Mouse (Mus musculus): ENCODE results near the gene Tmem201. TPM values are rescaled to one million over a fixed set of nuclear protein-coding genes. Genes with fewer than 3 reads are reported as not detected.

Tmem201 gene
- total and polyA plus RNA-seq, 3 experiments = 85.9 to 107 (median 93.3) TPM

GRCm38 (mm10) chr4:149742011-149742530 is 4.2 kb upstream of the Tmem201 start:
- no peak for DNase-seq
- Histone ChIP-seq H3K79me2 (replicated peaks; ENCODE audit: control insufficient read depth, insufficient read depth, low read length) (no peaks in the 10 kb centered on the region), H3K4me3 (no peak overlapping the region), H3K4me1 (ENCODE audit: control insufficient read depth, insufficient read depth, low read length) (0 out of 2 replicates have a peak, but pooled peaks cover 2% of the 10 kb centered on the region), H3K27ac (no peak overlapping the region), H3K36me3 (ENCODE audit: control insufficient read depth, insufficient read depth, low read length) (no peaks in the 10 kb centered on the region), H3K9ac (ENCODE audit: low read depth, low read length) (no peak overlapping the region), H3K27me3 (ENCODE audit: control insufficient read depth, insufficient read depth, low read length) (no peaks in the 10 kb centered on the region)
- WGBS = 96% methylated on average over 14 of the region's 14 CpGs
- TF ChIP-seq EP300 (IDR thresholded peaks at IDR 0.05; ENCODE audit: insufficient read depth, low read depth, low read length) (no peak), POLR2A (IDR thresholded peaks at IDR 0.05; ENCODE audit: insufficient read depth, low read depth, low read length) (no peak), CTCF (IDR thresholded peaks at IDR 0.05) (no peak)
- intact Hi-C loops (cut with DNase I) = no loop called here

DNA sequence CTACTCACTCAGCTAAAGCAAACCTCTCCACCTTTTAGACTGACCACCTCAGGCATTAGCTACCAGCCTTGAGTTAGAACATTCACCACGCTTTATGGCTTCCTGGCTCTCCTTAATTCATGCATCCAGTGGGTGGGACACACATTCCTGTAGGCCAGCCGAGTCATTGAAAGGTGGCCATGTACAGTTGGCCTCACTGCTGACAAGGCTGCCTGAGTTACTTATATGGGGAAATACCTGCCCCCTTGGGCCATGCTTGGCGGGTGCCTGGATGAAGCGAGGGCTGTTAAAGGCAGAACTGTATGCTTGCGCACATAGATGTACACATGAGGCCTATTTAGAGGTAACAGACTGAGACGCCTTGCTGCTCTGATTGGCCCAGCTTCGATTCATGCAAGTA is 2.5 kb upstream of the Tmem201 start:
- H3K27me3 ChIP-seq (ENCODE audit: control insufficient read depth, insufficient read depth, low read length) = no peaks in the 10 kb centered on the region
- no peak overlapping the region for H3K9ac ChIP-seq (ENCODE audit: low read depth, low read length)
- no peak overlapping the region for H3K4me3 ChIP-seq
- intact Hi-C loops (cut with DNase I) = no loop called here
- peaks cover 13% of the 10 kb centered on the region for H3K4me1 ChIP-seq (ENCODE audit: control insufficient read depth, insufficient read depth, low read length)
- WGBS = 92% methylated on average over 7 of the region's 7 CpGs
- no peak for TF ChIP-seq POLR2A (IDR thresholded peaks at IDR 0.05; ENCODE audit: insufficient read depth, low read depth, low read length)
- no peak for TF ChIP-seq EP300 (IDR thresholded peaks at IDR 0.05; ENCODE audit: insufficient read depth, low read depth, low read length)
- no peak for TF ChIP-seq CTCF (IDR thresholded peaks at IDR 0.05)
- DNase-seq = no peak
- no peak overlapping the region for H3K27ac ChIP-seq
- no peaks in the 10 kb centered on the region for H3K79me2 ChIP-seq (replicated peaks; ENCODE audit: control insufficient read depth, insufficient read depth, low read length)
- H3K36me3 ChIP-seq (ENCODE audit: control insufficient read depth, insufficient read depth, low read length) = no peaks in the 10 kb centered on the region

DNA sequence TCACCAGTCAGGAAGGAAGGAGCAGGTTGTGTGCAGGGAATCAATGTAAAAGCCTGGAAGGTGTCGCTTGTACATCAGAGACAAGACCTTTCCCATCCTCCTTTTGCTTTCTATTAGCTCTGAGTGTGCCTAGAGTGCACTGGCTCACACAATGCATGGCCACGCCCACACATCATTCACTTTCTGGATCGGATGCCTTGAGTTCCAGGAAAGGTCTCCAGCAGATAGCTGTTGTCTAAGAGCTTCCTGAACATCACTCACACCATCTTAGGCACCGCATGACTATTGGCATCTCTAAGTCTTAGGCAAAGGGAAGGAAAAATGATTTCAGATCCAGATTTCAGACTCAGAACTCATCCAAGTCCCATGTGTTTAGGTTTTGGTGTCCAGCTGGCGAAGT is 1.6 kb upstream of the Tmem201 start:
- peaks cover 21% of the 10 kb centered on the region for H3K4me1 ChIP-seq (ENCODE audit: control insufficient read depth, insufficient read depth, low read length)
- no peak for DNase-seq
- TF ChIP-seq EP300 (IDR thresholded peaks at IDR 0.05; ENCODE audit: insufficient read depth, low read depth, low read length) (no peak), POLR2A (IDR thresholded peaks at IDR 0.05; ENCODE audit: insufficient read depth, low read depth, low read length) (no peak), CTCF (IDR thresholded peaks at IDR 0.05) (no peak)
- H3K27ac ChIP-seq = no peak overlapping the region
- no peak overlapping the region for H3K9ac ChIP-seq (ENCODE audit: low read depth, low read length)
- H3K27me3 ChIP-seq (ENCODE audit: control insufficient read depth, insufficient read depth, low read length) = no peaks in the 10 kb centered on the region
- H3K79me2 ChIP-seq (replicated peaks; ENCODE audit: control insufficient read depth, insufficient read depth, low read length) = no peaks in the 10 kb centered on the region
- WGBS = 62% methylated on average over 5 of the region's 5 CpGs
- intact Hi-C loops (cut with DNase I) = no loop called here
- H3K36me3 ChIP-seq (ENCODE audit: control insufficient read depth, insufficient read depth, low read length) = no peaks in the 10 kb centered on the region
- H3K4me3 ChIP-seq = no peak overlapping the region

DNA sequence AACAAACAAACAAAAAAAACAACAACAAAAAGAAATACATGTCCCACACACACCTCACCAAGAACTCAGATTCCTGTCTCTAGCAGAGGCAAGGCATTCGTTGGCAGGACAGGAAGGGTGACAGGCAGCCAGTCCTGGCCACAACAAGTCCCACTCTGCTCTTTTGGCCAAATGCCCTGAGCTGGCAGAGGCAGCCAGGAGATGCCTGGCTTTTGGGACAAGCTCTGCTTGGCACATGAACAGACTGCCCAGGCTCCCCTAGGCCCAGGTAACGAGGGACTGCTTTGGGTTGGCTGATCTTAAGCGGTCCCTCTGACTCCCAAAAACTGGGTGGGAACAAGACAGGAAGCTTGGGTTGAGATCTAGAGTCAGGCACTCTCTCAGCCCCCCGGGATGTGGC is 1.3 kb downstream of the Tmem201 start:
- Histone ChIP-seq H3K36me3 (ENCODE audit: control insufficient read depth, insufficient read depth, low read length) (no peaks in the 10 kb centered on the region), H3K27ac (peak overlapping the region; percentile 91), H3K4me1 (ENCODE audit: control insufficient read depth, insufficient read depth, low read length) (peaks cover 43% of the 10 kb centered on the region), H3K27me3 (ENCODE audit: control insufficient read depth, insufficient read depth, low read length) (no peaks in the 10 kb centered on the region), H3K4me3 (peak overlapping the region; percentile 83; the same call in 1 of the 2 replicates), H3K79me2 (replicated peaks; ENCODE audit: control insufficient read depth, insufficient read depth, low read length) (no peaks in the 10 kb centered on the region; the same call in 1 of the 2 replicates), H3K9ac (ENCODE audit: low read depth, low read length) (peak overlapping the region; percentile 82)
- TF ChIP-seq EP300 (IDR thresholded peaks at IDR 0.05; ENCODE audit: insufficient read depth, low read depth, low read length) = 0 out of 2 replicates have a peak, but pooled peaks have one; percentile 37
- no peak for TF ChIP-seq CTCF (IDR thresholded peaks at IDR 0.05)
- TF ChIP-seq POLR2A (IDR thresholded peaks at IDR 0.05; ENCODE audit: insufficient read depth, low read depth, low read length) = no peak; the same call in 1 of the 2 replicates
- 12% methylated on average over 4 of the region's 4 CpGs for WGBS
- intact Hi-C loops (cut with DNase I) = no loop called here
- peak; percentile 78 to 85 for DNase-seq

DNA sequence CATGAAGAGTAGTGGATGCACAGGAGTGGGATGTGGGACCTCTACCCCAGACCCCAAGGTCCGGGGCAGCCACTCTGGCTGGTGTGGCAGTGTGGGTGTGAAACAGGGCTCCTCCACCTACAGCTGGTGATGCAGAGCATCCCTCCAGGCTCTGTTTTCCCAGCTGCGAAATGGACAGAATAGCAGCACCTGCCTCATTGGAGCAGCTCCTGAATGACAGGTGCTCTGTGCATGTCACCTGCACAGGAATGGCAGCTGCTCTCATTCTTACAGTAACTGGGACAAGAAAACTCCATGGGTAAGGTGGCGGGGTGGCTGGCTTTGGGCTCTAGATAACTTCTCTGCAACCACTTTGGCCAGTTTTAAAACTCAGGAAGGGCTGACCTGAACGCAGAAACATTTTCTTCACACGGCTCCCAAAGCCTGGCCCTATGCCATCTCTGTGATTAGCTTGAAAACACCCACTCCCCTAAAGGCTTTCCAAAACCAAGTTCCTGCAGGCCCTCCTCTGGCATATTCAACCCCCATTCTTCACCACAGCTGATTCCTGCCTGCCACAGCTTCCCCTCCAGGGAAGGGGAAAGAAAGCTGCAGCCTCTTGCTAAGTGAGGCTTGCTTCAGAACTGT is 2.1 kb downstream of the Tmem201 start:
- Histone ChIP-seq H3K27ac (peak overlapping the region; percentile 91), H3K36me3 (ENCODE audit: control insufficient read depth, insufficient read depth, low read length) (no peaks in the 10 kb centered on the region), H3K79me2 (replicated peaks; ENCODE audit: control insufficient read depth, insufficient read depth, low read length) (peaks cover 2% of the 10 kb centered on the region), H3K4me3 (no peak overlapping the region), H3K9ac (ENCODE audit: low read depth, low read length) (no peak overlapping the region), H3K27me3 (ENCODE audit: control insufficient read depth, insufficient read depth, low read length) (no peaks in the 10 kb centered on the region), H3K4me1 (ENCODE audit: control insufficient read depth, insufficient read depth, low read length) (peaks cover 49% of the 10 kb centered on the region)
- WGBS = 48% methylated on average over 5 of the region's 5 CpGs
- intact Hi-C loops (cut with DNase I) = no loop called here
- TF ChIP-seq CTCF (IDR thresholded peaks at IDR 0.05) (no peak), POLR2A (IDR thresholded peaks at IDR 0.05; ENCODE audit: insufficient read depth, low read depth, low read length) (no peak), EP300 (IDR thresholded peaks at IDR 0.05; ENCODE audit: insufficient read depth, low read depth, low read length) (no peak)
- DNase-seq = no peak

- intact Hi-C loops (cut with DNase I) = no loop called here
- Histone ChIP-seq H3K79me2 (replicated peaks; ENCODE audit: control insufficient read depth, insufficient read depth, low read length) (peaks cover 2% of the 10 kb centered on the region), H3K27me3 (ENCODE audit: control insufficient read depth, insufficient read depth, low read length) (no peaks in the 10 kb centered on the region), H3K4me1 (ENCODE audit: control insufficient read depth, insufficient read depth, low read length) (peaks cover 51% of the 10 kb centered on the region), H3K9ac (ENCODE audit: low read depth, low read length) (no peak overlapping the region), H3K27ac (peak overlapping the region; percentile 56), H3K4me3 (no peak overlapping the region), H3K36me3 (ENCODE audit: control insufficient read depth, insufficient read depth, low read length) (no peaks in the 10 kb centered on the region)
- whole genome bisulfite sequencing = 45% methylated on average over 10 of the region's 10 CpGs
- DNase-seq = no peak
- TF ChIP-seq EP300 (IDR thresholded peaks at IDR 0.05; ENCODE audit: insufficient read depth, low read depth, low read length) (no peak), CTCF (IDR thresholded peaks at IDR 0.05) (no peak), POLR2A (IDR thresholded peaks at IDR 0.05; ENCODE audit: insufficient read depth, low read depth, low read length) (no peak)
These were observed 2.9 kb downstream of the Tmem201 start for GRCm38 (mm10) chr4:149734730-149735475.
